Mouse (Mus musculus) neural tube, embryonic 14.5 days (tissue): Measurements from ENCODE around the gene Nfkbiz. TPM values are rescaled to one million over a fixed set of nuclear protein-coding genes. Genes with fewer than 3 reads are reported as not detected.
A peak's percentile ranks its signal among the peaks of the same experiment; 100 is the strongest.

Experiments
- ATAC-seq: fragments of 200-750 bp; cut with Nextera tagmentation; 2 replicates; pipeline ENCODE4 v1.8.0; 2017; ENCODE audit warnings: low read depth, mild to moderate bottlenecking, moderate TSS enrichment, moderate library complexity
- H3K27ac ChIP-seq: fragments of 300-500 bp; sonication (generic); 2 replicates; pipeline ENCODE4 v1.5.1; 2014; ENCODE audit warnings: low read depth, mild to moderate bottlenecking, control low read depth, low read length, moderate library complexity, mixed read lengths
- H3K27me3 ChIP-seq: fragments of 300-500 bp; sonication (generic); 2 replicates; pipeline ENCODE4 v1.6.1; 2014; ENCODE audit warnings: low read length; ENCODE audit not compliant: control insufficient read depth, insufficient read depth
- H3K36me3 ChIP-seq: fragments of 300-500 bp; sonication (generic); 2 replicates; pipeline ENCODE4 v1.6.1; 2014; ENCODE audit warnings: low read length, mixed read lengths; ENCODE audit not compliant: control insufficient read depth, insufficient read depth
- H3K4me1 ChIP-seq: fragments of 300-500 bp; sonication (generic); 2 replicates; pipeline ENCODE4 v1.6.1; 2014; ENCODE audit warnings: low read length; ENCODE audit not compliant: control insufficient read depth, insufficient read depth
- H3K4me2 ChIP-seq: fragments of 300-500 bp; sonication (generic); 2 replicates; pipeline ENCODE4 v1.6.1; 2014; ENCODE audit warnings: mild to moderate bottlenecking, low read depth, low read length, control low read depth
- H3K4me3 ChIP-seq: fragments of 300-500 bp; sonication (generic); 2 replicates; pipeline ENCODE4 v1.5.1; 2014; ENCODE audit warnings: low read depth, low read length, control low read depth, mixed read lengths
- H3K9ac ChIP-seq: fragments of 300-500 bp; sonication (generic); replicated peaks from 2 replicates; pipeline ENCODE4 v1.6.1; 2014; ENCODE audit warnings: low read depth, mild to moderate bottlenecking, control low read depth, low read length, mixed read lengths
- H3K9me3 ChIP-seq: fragments of 300-500 bp; sonication (generic); 2 replicates; pipeline ENCODE4 v1.6.1; 2016; ENCODE audit warnings: low read length; ENCODE audit not compliant: control insufficient read depth
- WGBS: fragments of 180-500 bp; shearing (Covaris S2); extraction: QIAGEN DNeasy Blood & Tissue Kit; methylation state at CpG from one replicate; pipeline ENCODE4 v1.1.7; 2014; 5-methylcytosine and 5-hydroxymethylcytosine counted together
- polyA plus RNA-seq: library from polyadenylated mRNA; unstranded; fragments of >200 nt; fragmentation: Nextera tagmentation; extraction: Ambion mirVana; gene quantifications from 2 replicates; pipeline ENCODE4 v1.2.1, GENCODE M21; 2014

Nfkbiz gene
- polyA plus RNA-seq, 1 experiment from 2014 or later: 1.8 TPM

DNA sequence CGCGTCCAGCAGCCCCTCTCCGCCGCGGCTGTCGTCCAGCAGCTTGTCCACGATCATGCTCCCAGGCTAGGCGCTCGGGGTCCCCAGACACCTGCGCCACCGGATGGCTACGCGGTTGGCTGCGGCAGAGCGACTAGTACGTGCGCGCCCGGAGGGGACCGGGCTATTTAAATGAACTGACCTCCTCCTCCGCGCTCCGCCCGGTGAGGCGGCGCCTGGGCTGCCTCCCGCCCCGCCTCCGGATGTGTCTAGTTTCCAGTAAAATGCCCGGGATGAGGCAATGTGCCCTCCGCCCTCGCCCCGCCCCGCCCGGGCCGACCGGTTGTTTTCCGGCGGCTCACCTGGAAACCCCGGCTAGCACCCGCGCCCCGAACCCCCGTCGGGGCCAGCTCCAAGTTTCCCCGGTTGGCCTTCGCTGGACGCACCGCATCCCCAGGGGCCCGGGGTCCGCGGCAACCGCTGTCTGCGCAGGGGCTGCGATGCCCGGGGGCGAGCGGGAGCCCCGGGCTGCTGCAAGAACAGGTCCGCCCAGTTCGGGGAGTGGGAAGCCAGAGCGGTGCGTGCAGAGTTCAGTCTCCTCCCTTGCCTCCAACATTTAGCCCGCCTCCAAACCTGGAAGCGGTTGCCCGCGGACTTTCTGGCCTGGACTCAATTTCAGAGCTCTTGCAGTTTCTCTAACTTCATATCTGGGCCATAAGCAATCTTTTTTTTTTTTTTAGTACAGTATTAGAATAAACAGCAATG is 16.5 kb downstream of the Nfkbiz start:
- Histone ChIP-seq H3K4me1 (peaks cover 9% of the 10 kb centered on the region), H3K4me3 (peak overlapping the region; percentile 82), H3K9ac (peak overlapping the region; percentile 78), H3K9me3 (no peaks in the 10 kb centered on the region), H3K4me2 (peak overlapping the region; percentile 88), H3K27ac (no peak overlapping the region; the same call in 1 of the 2 replicates), H3K36me3 (no peaks in the 10 kb centered on the region), H3K27me3 (no peaks in the 10 kb centered on the region)
- ATAC-seq: peak; percentile 94
- WGBS: under 1% methylated on average over 59 of the region's 67 CpGs

DNA sequence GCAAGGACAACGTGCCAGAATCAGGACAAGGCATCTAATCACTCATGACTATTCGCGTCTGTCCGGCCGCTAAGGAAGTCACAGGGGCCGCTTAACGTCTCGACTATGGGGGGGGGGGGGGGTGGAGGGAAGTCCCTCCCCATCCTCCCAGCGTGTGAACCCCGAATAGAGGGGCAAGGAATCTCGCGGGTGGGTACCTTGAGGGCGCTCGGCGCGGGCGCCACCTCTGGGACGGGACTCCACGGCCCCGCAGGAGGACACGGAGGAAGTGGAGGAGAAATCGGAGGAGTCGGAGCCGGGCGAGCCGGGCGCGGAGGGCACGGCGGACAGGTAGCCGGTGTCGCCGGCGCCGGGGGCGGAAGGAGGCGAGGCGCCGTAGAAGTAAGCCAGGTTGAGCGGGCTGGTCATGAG is 17.1 kb downstream of the Nfkbiz start:
- Histone ChIP-seq H3K27me3 (no peaks in the 10 kb centered on the region), H3K4me1 (peaks cover 9% of the 10 kb centered on the region), H3K36me3 (no peaks in the 10 kb centered on the region; the same call in 1 of the 2 replicates), H3K4me3 (peak overlapping the region; percentile 82), H3K27ac (no peak overlapping the region), H3K9ac (peak overlapping the region; percentile 78), H3K9me3 (no peaks in the 10 kb centered on the region), H3K4me2 (peak overlapping the region; percentile 88)
- ATAC-seq: peak; percentile 41
- 0% methylated on average over 18 of the region's 40 CpGs for WGBS

DNA sequence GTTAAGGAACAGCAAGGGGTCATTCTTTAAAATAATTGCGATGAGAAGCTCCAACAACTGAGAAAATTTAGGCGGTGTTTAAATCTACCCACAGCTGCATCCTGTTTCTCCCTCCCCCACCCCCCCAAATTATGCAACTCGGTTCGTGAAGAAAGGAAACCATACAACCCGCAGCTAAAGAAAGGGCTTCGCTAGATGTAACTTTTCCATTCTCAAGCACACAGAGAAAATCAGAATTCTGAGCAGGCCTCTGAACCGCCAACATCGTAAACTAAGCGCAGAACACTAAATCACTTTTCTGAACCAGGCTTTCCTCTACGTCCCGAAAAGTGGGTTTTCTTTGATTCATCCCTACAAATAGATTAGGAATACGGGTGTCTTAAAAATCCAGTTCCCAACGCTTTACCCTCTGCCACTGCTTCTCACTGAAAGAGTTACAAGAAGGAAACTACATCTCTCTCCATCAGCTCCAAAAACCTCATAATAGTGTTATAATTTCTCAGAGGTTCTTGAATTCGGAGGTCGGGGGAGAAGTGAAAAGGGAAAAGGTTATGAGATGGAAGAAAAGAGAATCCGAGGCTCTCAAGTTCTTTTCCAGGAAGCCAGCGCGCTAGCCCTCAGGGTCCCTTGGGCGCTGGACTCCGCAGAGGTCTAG is 17.7 kb downstream of the Nfkbiz start:
- Histone ChIP-seq H3K4me3 (peak overlapping the region; percentile 82), H3K27ac (no peak overlapping the region), H3K36me3 (peaks cover 5% of the 10 kb centered on the region; the same call in 1 of the 2 replicates), H3K9me3 (no peaks in the 10 kb centered on the region), H3K4me1 (peaks cover 9% of the 10 kb centered on the region), H3K4me2 (peak overlapping the region; percentile 88), H3K9ac (peak overlapping the region; percentile 78), H3K27me3 (no peaks in the 10 kb centered on the region)
- 6% methylated on average over 20 of the region's 20 CpGs for WGBS
- no peak for ATAC-seq

DNA sequence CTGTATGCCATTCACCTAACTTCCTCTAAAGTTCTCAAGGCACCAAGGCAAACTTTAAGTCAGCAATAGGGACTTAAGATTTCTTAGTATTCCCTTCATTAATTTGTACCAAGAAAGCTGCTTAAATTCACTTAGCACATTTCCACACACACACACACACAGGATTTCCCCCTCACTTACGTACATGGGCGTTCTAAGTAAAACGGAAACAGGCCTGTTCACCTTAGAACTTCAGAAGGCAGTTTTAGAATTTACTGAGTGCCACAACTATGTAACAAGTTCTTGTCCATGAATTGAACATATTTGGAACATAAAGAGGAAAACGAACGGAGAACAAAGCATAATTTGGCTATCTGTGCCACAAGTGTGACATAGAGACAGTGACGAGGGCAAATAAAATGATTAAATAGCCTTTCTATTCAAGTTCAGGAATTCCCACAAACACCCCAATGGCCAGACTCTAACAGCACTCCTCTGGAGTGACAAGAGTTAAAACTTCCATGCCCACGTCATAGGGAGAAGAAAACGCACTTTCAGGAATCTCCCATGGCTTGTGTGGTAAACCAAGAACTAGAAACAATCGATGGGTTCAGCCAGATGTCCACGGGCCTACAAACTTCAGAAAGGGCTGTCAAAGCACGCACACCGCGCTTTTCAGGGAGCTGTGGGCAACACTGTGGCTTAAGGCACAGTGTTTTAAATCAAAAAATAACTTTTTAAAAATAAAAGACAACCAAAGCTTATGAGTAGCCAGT is 18.4 kb downstream of the Nfkbiz start:
- Histone ChIP-seq H3K4me2 (peak overlapping the region; percentile 88), H3K27ac (no peak overlapping the region), H3K36me3 (peaks cover 10% of the 10 kb centered on the region; the same call in 1 of the 2 replicates), H3K9me3 (no peaks in the 10 kb centered on the region), H3K4me1 (peaks cover 9% of the 10 kb centered on the region), H3K27me3 (no peaks in the 10 kb centered on the region), H3K9ac (no peak overlapping the region; the same call in 1 of the 2 replicates), H3K4me3 (peak overlapping the region; percentile 82)
- no peak for ATAC-seq
- WGBS: 46% methylated on average over 13 of the region's 13 CpGs

GRCm38 (mm10) chr16:55819186-55819861 is 19.4 kb downstream of the Nfkbiz start:
- H3K36me3 ChIP-seq: peaks cover 12% of the 10 kb centered on the region; the same call in 1 of the 2 replicates
- H3K4me3 ChIP-seq: peak overlapping the region; percentile 6; the same call in 1 of the 2 replicates
- no peaks in the 10 kb centered on the region for H3K27me3 ChIP-seq
- peak overlapping the region; percentile 17 for H3K4me2 ChIP-seq
- H3K9me3 ChIP-seq: no peaks in the 10 kb centered on the region
- WGBS: 47% methylated on average over 15 of the region's 15 CpGs
- peaks cover 9% of the 10 kb centered on the region for H3K4me1 ChIP-seq
- H3K9ac ChIP-seq: no peak overlapping the region
- no peak overlapping the region for H3K27ac ChIP-seq
- no peak for ATAC-seq

DNA sequence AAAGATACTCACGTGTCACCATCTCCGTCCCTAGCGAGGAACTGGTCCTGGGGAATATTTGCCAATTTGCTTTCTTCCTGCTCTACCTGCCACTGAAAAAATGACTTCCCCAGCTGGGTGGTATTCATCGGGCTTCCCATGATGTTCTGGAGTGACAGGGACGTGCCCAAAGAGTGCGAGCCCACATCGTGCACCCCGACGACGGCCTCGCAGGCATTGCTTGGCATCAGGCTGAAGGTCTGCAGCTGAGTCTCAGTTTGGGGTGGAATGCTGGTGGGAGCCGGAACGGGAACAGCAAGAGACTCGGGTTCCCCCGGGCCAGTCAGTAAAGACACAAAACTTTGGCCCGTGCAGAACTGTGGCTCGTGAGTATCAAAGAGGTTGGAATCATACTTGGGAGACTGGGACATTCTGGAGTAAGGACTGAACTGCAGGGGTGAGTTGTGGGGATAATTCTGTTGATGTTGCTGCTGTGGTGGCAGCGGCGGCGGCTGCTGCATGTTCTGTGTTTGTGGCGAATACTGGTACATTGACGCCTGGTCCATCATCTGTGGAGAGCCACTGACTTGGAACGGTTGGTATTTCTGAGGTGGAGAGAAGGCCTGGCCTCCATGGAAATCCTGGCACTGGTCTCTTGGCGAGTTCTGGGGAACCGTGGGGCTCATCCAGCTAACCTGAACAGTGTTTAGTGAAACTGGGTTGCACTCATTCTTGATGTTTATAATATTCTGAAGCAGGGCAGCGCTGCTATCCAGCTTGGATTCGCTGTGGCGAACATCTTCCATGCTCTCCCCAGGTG is 20.8 kb downstream of the Nfkbiz start:
- WGBS: 96% methylated on average over 28 of the region's 28 CpGs
- Histone ChIP-seq H3K27ac (no peak overlapping the region), H3K4me3 (no peak overlapping the region), H3K27me3 (no peaks in the 10 kb centered on the region), H3K36me3 (peaks cover 21% of the 10 kb centered on the region), H3K4me2 (no peak overlapping the region), H3K9ac (no peak overlapping the region), H3K4me1 (peaks cover 9% of the 10 kb centered on the region), H3K9me3 (no peaks in the 10 kb centered on the region)
- no peak for ATAC-seq

- Histone ChIP-seq H3K9me3 (no peaks in the 10 kb centered on the region), H3K36me3 (peaks cover 23% of the 10 kb centered on the region), H3K27ac (no peak overlapping the region), H3K4me3 (no peak overlapping the region), H3K4me1 (peaks cover 9% of the 10 kb centered on the region), H3K9ac (no peak overlapping the region), H3K27me3 (no peaks in the 10 kb centered on the region), H3K4me2 (no peak overlapping the region)
- no peak for ATAC-seq
- 96% methylated on average over 13 of the region's 13 CpGs for WGBS
These were observed 22.3 kb downstream of the Nfkbiz start for GRCm38 (mm10) chr16:55816202-55816941.
